Mouse (Mus musculus) liver, adult (tissue): ENCODE data around the gene Trio.

Experiments used
- GATA4 ChIP-seq: IDR thresholded peaks from 2 replicates; pipeline ENCODE4 v1.6.1; 2014; ENCODE audit warnings: mild to moderate bottlenecking, low read length; ENCODE audit not compliant: insufficient replicate concordance

Gene Trio

DNA sequence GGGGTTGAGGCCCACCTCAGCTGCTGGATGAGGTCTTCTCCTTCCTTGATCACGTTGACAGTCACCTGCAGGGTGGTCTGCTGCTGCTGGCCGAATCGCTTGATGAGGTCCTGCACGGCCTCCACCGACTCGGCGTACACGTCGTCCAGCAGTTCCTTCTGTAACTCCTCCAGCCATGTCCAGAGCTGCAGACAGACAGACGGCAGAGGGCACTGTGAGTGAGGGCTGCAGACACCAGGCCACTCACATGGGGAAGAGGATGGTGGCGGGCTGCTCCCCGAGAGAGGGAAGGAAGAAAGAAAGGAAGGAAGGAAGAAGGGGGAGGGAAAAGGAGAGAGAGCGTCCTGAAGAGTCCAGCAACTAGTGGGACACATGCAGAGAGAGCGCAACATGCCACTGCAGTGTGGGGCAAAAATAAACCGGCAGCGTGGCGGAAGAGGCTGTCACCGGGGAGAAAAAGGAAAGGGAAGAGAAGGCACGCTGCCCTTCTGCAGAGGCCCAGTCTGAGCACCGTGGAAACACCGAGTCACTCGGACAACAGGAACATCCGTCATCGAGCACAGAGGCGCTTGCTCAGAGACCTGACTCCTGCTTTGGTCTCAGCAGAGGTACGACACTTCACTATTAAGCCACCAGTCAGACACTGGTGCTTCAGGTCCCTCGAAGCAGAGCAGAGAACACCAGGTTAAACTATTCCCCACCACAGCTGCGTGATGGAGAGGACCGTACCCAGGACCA lies 169.4 kb downstream of the Trio start:
- no peak for TF ChIP-seq GATA4

DNA sequence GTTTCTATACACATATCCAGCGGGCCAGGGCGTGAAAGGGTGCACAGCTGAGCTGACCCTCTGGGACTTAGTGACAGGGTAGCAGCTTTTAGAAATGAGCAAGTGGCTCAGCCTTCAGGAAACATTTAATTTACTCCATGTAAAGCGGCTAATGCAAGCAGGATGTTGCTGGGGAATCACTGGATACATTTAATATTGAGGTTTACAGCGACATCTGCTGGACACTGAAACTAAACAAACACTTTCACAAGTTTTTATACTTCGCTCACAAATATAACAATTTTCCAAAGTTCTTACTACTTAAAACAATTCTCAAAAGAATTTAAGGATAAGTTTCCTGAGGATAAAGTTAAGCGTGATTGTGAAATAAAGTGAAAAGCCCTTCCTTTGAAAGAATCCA lies 174.3 kb downstream of the Trio start:
- TF ChIP-seq GATA4: no peak

DNA sequence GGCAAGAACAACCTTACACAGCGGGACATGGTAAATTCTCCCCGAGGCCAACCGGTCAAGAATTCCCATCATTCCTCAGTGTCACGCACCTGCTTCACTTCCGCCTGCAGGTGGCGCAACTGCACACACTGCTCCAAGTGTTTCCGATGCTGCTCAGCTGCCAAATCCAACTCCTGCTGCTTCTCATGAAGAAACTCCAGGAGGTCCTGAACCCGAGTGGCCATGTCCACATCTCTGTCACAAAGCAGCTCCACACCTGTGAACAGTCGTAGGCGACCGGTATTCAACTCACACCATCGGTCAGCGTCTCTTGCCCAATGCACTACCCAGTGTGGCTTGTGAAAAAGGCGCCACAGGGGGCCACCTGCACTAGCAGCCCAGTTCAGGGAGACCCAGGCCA lies 174.7 kb downstream of the Trio start:
- no peak for TF ChIP-seq GATA4

DNA sequence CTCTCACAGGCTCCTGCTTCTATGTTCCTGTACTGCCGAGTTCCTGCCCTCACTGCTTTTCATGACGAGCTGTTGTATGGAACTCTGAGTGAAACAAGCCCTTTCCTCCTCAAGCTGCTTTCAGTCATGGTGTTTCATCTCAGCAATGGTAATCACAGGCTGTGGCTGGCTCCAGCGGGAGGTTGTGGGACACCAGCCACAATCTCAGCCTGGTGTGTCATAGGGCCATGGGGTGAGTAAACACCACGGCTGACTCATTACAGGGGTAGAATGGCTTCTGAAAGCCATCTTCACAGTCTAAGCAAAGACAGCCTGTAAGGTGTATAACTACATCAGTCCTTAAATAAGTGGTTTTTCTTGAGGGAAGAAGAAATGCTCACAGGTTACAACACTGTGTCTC lies 175.7 kb downstream of the Trio start:
- no peak for TF ChIP-seq GATA4

DNA sequence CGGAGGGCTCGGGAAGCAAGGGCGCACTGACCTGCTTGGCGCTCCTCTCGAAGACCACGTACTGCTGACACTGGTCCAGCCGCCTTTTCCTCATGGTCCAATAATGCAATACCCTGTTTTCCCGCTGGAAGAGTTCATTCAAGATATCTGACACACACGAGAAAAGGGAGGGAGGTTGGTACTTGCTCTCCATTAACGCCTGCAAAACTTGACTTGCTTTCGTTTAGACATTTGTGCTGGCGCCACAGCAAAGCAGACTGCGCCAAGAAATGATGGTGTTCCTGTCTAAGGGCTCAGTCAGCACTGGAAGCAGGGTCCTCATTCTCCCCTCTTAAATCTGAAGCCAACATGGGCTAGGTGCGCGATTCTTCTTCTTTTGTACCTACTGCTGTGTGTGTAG lies 184.0 kb downstream of the Trio start:
- TF ChIP-seq GATA4: no peak

DNA sequence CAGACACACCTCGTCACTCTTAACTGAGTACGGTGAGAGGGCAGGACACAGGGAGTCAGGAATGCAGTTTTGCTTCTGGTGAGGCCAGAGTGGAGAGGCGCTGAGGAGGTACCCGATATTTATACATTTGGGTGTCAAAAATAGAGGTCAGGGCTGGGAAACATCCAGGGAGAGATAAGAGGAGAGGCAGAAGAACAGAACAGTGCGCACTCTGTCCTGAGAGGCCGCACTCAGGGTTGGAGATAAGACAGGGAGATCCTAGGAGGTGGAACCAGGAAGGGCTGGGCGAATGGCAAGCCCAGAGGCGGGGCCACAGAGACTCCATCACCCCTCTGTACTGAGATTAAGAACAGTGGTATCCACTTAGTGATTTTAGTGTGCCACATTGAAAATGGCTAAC lies 185.1 kb downstream of the Trio start:
- no peak for TF ChIP-seq GATA4

- TF ChIP-seq GATA4: no peak
Measured at GRCm38 (mm10) chr15:27840125-27840524, 185.5 kb downstream of the Trio start.

DNA sequence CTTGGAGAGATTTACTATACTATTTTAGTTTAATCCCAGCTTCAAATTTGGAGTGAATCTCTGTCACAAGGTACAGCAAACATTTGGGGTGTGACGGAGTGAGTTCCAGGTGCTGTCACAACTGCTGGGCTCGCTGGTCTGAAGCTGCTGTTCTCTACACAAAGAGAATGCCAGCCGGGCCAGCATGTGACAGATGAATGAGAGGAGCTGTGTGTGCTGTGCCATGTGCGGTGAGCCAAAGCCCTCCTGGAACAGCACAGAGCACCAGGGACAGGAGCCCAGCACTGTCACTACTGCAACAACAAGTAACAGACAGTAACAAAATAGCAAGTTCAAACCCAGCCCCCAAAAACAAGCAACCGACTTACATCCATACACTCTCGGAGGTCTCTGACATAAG lies 194.0 kb downstream of the Trio start:
- no peak for TF ChIP-seq GATA4

GRCm38 (mm10) chr15:27826886-27827285 lies 198.8 kb downstream of the Trio start:
- TF ChIP-seq GATA4: no peak

DNA sequence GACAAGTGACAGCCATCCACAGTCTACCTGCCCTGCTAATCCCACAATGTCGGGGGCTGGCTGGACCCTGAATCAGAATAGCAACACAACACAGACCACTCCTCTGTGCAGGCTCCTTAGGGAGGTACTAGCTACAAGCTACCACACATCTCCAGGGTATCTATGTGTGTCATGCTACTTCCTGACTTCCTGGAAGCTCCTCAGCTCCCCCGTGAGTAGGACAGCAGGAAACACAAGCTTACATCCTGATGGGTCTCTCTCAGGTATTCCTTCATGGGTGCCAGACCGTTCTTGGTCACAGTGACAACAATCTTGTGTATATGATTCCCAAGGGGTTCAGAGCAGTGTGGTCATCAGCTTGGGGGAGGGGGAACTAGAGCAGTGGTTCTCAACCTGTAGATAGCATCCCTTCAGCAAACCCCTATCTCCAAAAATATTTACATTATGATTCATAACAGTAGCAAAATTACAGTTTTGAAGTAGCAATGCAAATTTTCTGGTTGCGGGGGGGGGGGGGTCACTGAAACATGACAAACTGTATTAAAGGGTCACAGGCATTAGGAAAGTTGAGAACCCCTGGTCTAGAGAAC lies 199.5 kb downstream of the Trio start:
- no peak for TF ChIP-seq GATA4

- no peak for TF ChIP-seq GATA4
Measured at GRCm38 (mm10) chr15:27825390-27825789, 200.3 kb downstream of the Trio start.

- TF ChIP-seq GATA4: no peak
Measured at GRCm38 (mm10) chr15:27823581-27823980, 202.1 kb downstream of the Trio start.

DNA sequence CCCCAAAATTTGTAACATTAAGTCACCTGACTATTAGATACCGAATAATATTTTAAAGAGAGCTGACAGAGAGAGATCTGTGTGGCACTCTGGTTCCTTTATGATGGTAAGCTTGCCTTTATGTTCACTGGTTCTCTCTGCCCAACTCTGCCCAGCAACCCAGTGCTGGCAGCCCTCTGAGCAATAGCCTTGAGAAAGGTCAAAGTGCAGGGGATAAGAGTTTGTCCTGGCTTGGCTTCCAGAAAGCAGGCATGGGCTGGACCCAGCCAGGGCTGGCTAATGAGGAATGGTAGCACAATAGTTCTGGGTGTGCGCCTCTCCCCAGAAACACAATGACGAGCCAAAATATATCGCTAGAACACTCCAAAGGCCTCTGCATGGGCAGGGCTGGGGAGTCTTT lies 203.2 kb downstream of the Trio start:
- TF ChIP-seq GATA4: peak; percentile 24; the same call in 1 of the 2 replicates

DNA sequence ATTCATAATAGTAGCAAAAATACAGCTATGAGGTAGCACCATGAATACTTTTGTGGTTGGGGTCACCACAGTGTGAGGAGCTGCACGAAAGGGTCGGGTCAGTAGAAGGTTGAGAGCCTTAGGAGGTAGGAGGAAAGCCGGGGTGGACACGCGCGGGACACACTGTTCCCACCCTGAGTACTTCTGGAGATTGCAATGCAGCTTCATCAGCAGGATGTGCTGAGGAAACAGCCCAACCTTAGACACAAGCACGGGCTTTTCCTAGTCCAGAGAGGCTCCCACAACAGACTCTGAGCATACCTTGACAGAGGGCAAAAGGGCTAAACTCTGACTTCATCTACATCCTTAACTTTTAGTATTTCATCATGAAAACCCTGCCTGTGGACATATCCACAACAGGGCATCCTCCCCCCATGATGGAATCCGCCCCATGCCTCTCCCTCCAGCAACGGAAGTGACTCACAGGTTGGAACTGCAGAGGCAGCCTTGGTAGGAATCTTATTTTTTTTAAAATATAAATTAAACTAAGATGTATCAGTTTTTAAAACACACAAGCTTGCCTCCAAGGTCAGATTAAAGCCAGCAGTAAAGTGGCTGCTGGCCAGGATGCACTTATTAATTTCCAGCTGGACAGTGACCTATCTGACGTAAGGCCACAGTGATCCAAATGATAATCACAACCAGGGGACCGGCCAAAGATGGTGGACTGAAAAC lies 203.8 kb downstream of the Trio start:
- peak; percentile 36; the same call in 1 of the 2 replicates for TF ChIP-seq GATA4

- TF ChIP-seq GATA4: no peak
Measured at GRCm38 (mm10) chr15:27817096-27817495, 208.6 kb downstream of the Trio start.
